Mouse (Mus musculus): ENCODE measurements around the gene Frs2.

GRCm38 (mm10) chr10:117062894-117063253 lies 85.5 kb downstream of the Frs2 start:
- no peak for TF ChIP-seq POLR2A (IDR thresholded peaks at IDR 0.05; ENCODE audit: low read depth, low read length)
- TF ChIP-seq CTCF (conservative IDR thresholded peaks at IDR 0.05; ENCODE audit: insufficient read depth, insufficient read length, low read depth, low read length), result no peak

Data from kidney, adult 2 months (tissue).